Comparison of ENCODE assay signal across 10 mouse cellular contexts in genomic region chr7:46609317-46609716, GRCm38 (mm10).
"Had no signal": no experiment of that assay in that cellular context is flagged by ENCODE, and none has a peak within 500 bp of the region (broad histone marks: within the 10 kb centered on the region; RNA-seq: fewer than 3 reads in every experiment).

No protein-coding gene starts in this region.

- H3K27me3 ChIP-seq: limb, embryonic 13.5 days; midbrain, embryonic 12.5 days had no signal

- DNase-seq: kidney, postnatal 4 days; left cerebral cortex, postnatal 4 days; lung, adult 18-20 months; right cerebral cortex, postnatal 25 days; thymus, adult 2 months; thymus, postnatal 25 days had no signal

- H3K4me3 ChIP-seq: layer of hippocampus, adult 2 months; limb, embryonic 13.5 days; midbrain, embryonic 12.5 days had no signal

- H3K4me2 ChIP-seq: limb, embryonic 13.5 days; midbrain, embryonic 12.5 days had no signal

- ATAC-seq: midbrain, embryonic 16.5 days had no signal
